Mouse (Mus musculus): ENCODE results near the gene Azi2. TPM values are rescaled to one million over a fixed set of nuclear protein-coding genes. Genes with fewer than 3 reads are reported as not detected.

Gene Azi2
- polyA plus RNA-seq, 1 experiment from 2014 or later: 76.5 TPM

- Histone ChIP-seq H3K9ac (0 out of 2 replicates have a peak overlapping the region, but pooled peaks have one; percentile 23), H3K27me3 (no peaks in the 10 kb centered on the region), H3K36me3 (no peaks in the 10 kb centered on the region), H3K4me2 (replicated peaks) (peak overlapping the region; percentile 56), H3K4me1 (peaks cover 8% of the 10 kb centered on the region), H3K4me3 (replicated peaks) (peak overlapping the region; percentile 34), H3K9me3 (replicated peaks) (no peaks in the 10 kb centered on the region), H3K27ac (replicated peaks) (peak overlapping the region; percentile 60; the same call in 1 of the 2 replicates)
- 23% methylated on average over 22 of the region's 22 CpGs for WGBS
- no peak for ATAC-seq (ENCODE audit: insufficient number of reproducible peaks, low FRiP score, low TSS enrichment, low read depth)
Measured at GRCm38 (mm10) chr9:118082575-118083431, 42.5 kb downstream of the Azi2 start.

GRCm38 (mm10) chr9:118083834-118084233 lies 43.5 kb downstream of the Azi2 start:
- Histone ChIP-seq H3K4me1 (peaks cover 8% of the 10 kb centered on the region), H3K27ac (replicated peaks) (no peak overlapping the region), H3K4me3 (replicated peaks) (no peak overlapping the region), H3K36me3 (no peaks in the 10 kb centered on the region), H3K9me3 (replicated peaks) (no peaks in the 10 kb centered on the region), H3K9ac (no peak overlapping the region), H3K27me3 (no peaks in the 10 kb centered on the region), H3K4me2 (replicated peaks) (no peak overlapping the region)
- no peak for ATAC-seq (ENCODE audit: insufficient number of reproducible peaks, low FRiP score, low TSS enrichment, low read depth)
- 83% methylated on average over 4 of the region's 4 CpGs for WGBS

- Histone ChIP-seq H3K9ac (no peak overlapping the region), H3K4me1 (peaks cover 5% of the 10 kb centered on the region; the same call in 1 of the 2 replicates), H3K4me3 (replicated peaks) (no peak overlapping the region), H3K4me2 (replicated peaks) (no peak overlapping the region), H3K27ac (replicated peaks) (no peak overlapping the region), H3K27me3 (no peaks in the 10 kb centered on the region), H3K36me3 (no peaks in the 10 kb centered on the region), H3K9me3 (replicated peaks) (no peaks in the 10 kb centered on the region)
- no peak for ATAC-seq (ENCODE audit: insufficient number of reproducible peaks, low FRiP score, low TSS enrichment, low read depth)
- WGBS: 47% methylated on average over 4 of the region's 4 CpGs
Measured at GRCm38 (mm10) chr9:118099395-118099794, 59.1 kb downstream of the Azi2 start.

- ATAC-seq (ENCODE audit: insufficient number of reproducible peaks, low FRiP score, low TSS enrichment, low read depth): no peak
- Histone ChIP-seq H3K36me3 (no peaks in the 10 kb centered on the region), H3K27ac (replicated peaks) (no peak overlapping the region), H3K4me2 (replicated peaks) (no peak overlapping the region), H3K27me3 (no peaks in the 10 kb centered on the region), H3K4me1 (peaks cover 5% of the 10 kb centered on the region; the same call in 1 of the 2 replicates), H3K4me3 (replicated peaks) (no peak overlapping the region), H3K9ac (no peak overlapping the region), H3K9me3 (replicated peaks) (no peaks in the 10 kb centered on the region)
- WGBS: 98% methylated on average over 2 of the region's 2 CpGs
Measured at GRCm38 (mm10) chr9:118100484-118100883, 60.2 kb downstream of the Azi2 start.

DNA sequence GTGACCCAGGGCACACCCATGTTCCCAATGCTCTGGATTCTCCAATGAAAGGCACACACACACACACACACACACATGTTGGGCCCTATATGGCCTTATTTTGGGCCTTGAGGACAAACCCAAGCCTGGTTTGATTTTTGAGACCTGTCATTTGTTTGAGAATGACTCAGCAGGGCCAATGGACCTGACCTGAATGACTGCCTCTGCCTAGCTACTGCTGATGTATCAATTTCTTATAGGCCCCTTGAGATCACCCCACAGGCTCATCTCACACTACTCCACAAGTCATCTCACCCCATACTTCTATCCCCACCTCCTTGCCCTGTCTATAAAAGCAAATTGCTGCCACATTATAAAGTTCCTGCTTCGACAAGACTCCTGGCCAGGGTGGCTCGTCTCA lies 61.5 kb downstream of the Azi2 start:
- H3K9me3 ChIP-seq (replicated peaks): no peaks in the 10 kb centered on the region
- H3K27me3 ChIP-seq: no peaks in the 10 kb centered on the region
- peaks cover 1% of the 10 kb centered on the region; the same call in 1 of the 2 replicates for H3K4me1 ChIP-seq
- WGBS: 87% methylated on average over 2 of the region's 2 CpGs
- no peak overlapping the region for H3K27ac ChIP-seq (replicated peaks)
- H3K4me3 ChIP-seq (replicated peaks): no peak overlapping the region
- ATAC-seq (ENCODE audit: insufficient number of reproducible peaks, low FRiP score, low TSS enrichment, low read depth): no peak
- H3K9ac ChIP-seq: no peak overlapping the region
- no peaks in the 10 kb centered on the region for H3K36me3 ChIP-seq
- H3K4me2 ChIP-seq (replicated peaks): no peak overlapping the region

DNA sequence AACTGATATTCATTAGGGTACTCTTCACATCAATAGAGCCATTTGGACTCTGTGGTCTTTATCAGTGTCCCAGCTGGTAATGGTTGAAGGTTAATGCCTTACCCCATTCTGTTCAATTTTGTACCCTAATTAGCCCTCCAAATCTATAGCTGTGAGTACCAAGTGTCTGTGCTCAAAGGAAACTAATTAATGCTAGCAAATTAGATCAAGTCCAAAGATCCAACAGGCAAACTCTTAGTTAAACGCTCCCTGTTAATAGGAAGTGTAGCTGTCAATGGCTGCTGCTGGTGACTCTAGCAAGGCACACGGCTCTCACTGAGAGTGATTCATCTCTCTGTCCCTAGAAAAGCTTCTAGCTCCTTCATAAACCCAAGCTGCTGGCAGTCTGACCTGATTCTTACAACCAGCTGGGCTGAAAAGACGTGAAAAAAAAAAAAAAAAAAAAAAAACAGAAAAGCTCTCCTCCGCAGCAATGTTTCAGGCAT lies 68.3 kb downstream of the Azi2 start:
- no peaks in the 10 kb centered on the region for H3K9me3 ChIP-seq (replicated peaks)
- WGBS: 59% methylated on average over 4 of the region's 4 CpGs
- ATAC-seq (ENCODE audit: insufficient number of reproducible peaks, low FRiP score, low TSS enrichment, low read depth): no peak
- no peaks in the 10 kb centered on the region for H3K36me3 ChIP-seq
- no peak overlapping the region for H3K27ac ChIP-seq (replicated peaks)
- H3K4me2 ChIP-seq (replicated peaks): no peak overlapping the region
- no peak overlapping the region for H3K4me3 ChIP-seq (replicated peaks)
- no peaks in the 10 kb centered on the region for H3K27me3 ChIP-seq
- no peaks in the 10 kb centered on the region for H3K4me1 ChIP-seq
- H3K9ac ChIP-seq: no peak overlapping the region

- WGBS: 88% methylated on average over 7 of the region's 7 CpGs
- H3K9me3 ChIP-seq (replicated peaks): no peaks in the 10 kb centered on the region
- H3K4me3 ChIP-seq (replicated peaks): no peak overlapping the region
- no peak overlapping the region for H3K9ac ChIP-seq
- no peak overlapping the region for H3K27ac ChIP-seq (replicated peaks)
- H3K36me3 ChIP-seq: no peaks in the 10 kb centered on the region
- no peaks in the 10 kb centered on the region for H3K27me3 ChIP-seq
- no peak for ATAC-seq (ENCODE audit: insufficient number of reproducible peaks, low FRiP score, low TSS enrichment, low read depth)
- H3K4me2 ChIP-seq (replicated peaks): no peak overlapping the region
- H3K4me1 ChIP-seq: no peaks in the 10 kb centered on the region
Measured at GRCm38 (mm10) chr9:118109697-118110359, 69.5 kb downstream of the Azi2 start.

DNA sequence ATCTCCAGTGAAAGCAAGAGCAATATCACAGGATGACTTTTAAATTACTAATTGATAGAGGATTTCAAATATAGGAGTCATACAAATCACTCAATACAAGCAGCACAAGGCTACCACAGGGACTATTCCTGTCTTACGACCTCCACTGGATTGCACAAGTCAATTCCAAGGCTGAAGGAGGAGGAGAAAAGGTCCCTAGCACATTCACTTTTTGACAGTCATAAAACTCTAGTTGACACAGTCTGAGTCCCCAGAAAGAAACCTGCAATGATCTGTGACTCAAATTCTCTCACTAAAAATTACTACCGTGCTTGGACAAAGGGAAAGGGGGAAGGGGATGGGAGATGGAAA lies 70.0 kb downstream of the Azi2 start:
- ATAC-seq (ENCODE audit: insufficient number of reproducible peaks, low FRiP score, low TSS enrichment, low read depth): no peak
- Histone ChIP-seq H3K9me3 (replicated peaks) (no peaks in the 10 kb centered on the region), H3K36me3 (no peaks in the 10 kb centered on the region), H3K9ac (no peak overlapping the region), H3K4me1 (no peaks in the 10 kb centered on the region), H3K4me3 (replicated peaks) (no peak overlapping the region), H3K4me2 (replicated peaks) (no peak overlapping the region), H3K27ac (replicated peaks) (no peak overlapping the region), H3K27me3 (no peaks in the 10 kb centered on the region)
- whole genome bisulfite sequencing: 78% methylated on average over 2 of the region's 2 CpGs

Small RNA genes lying within 50 kb of the gene (microRNA-seq; reads per million reads assigned to microRNA genes)
- gene Gm22008 (ENCODE audit: borderline number of aligned reads): not detected

Other genes with a start within 250 kb of the Azi2 start
- gene Cmc1, start 109.7 kb downstream of the Azi2 start, polyA plus RNA-seq (2015; fragmentation: Nextera tagmentation; extraction: Ambion mirVana): 33.7 and 38.3 TPM in 2 replicates

Data from embryonic facial prominence, embryonic 15.5 days (tissue).